Mouse (Mus musculus) lung, postnatal 25 days (tissue): ENCODE data around the gene Grin2a.

ENCODE experiments used
- DNase-seq: peaks from one replicate; pipeline ENCODE4 v3.0.0; 2022; ENCODE audit warnings: low spot score

Grin2a gene

GRCm38 (mm10) chr16:9865039-9865438, 130.3 kb downstream of the Grin2a start:
- no peak for DNase-seq

- DNase-seq = no peak
Observed at GRCm38 (mm10) chr16:9857758-9858157, 137.6 kb downstream of the Grin2a start.

GRCm38 (mm10) chr16:9851265-9851988, 143.9 kb downstream of the Grin2a start:
- DNase-seq = no peak

GRCm38 (mm10) chr16:9841496-9841895, 153.9 kb downstream of the Grin2a start:
- no peak for DNase-seq

GRCm38 (mm10) chr16:9836542-9836941, 158.8 kb downstream of the Grin2a start:
- no peak for DNase-seq

GRCm38 (mm10) chr16:9834236-9834635, 161.1 kb downstream of the Grin2a start:
- no peak for DNase-seq

GRCm38 (mm10) chr16:9825110-9825483, 170.3 kb downstream of the Grin2a start:
- DNase-seq = no peak

GRCm38 (mm10) chr16:9824436-9825109, 170.8 kb downstream of the Grin2a start:
- no peak for DNase-seq

GRCm38 (mm10) chr16:9823686-9824085, 171.7 kb downstream of the Grin2a start:
- DNase-seq = no peak

- DNase-seq = no peak
Observed at GRCm38 (mm10) chr16:9819508-9819907, 175.9 kb downstream of the Grin2a start.

- no peak for DNase-seq
Observed at GRCm38 (mm10) chr16:9801338-9801737, 194.0 kb downstream of the Grin2a start.

GRCm38 (mm10) chr16:9800221-9800620, 195.1 kb downstream of the Grin2a start:
- DNase-seq = no peak

- DNase-seq = no peak
Observed at GRCm38 (mm10) chr16:9792976-9793375, 202.4 kb downstream of the Grin2a start.

- no peak for DNase-seq
Observed at GRCm38 (mm10) chr16:9786261-9786660, 209.1 kb downstream of the Grin2a start.

- no peak for DNase-seq
Observed at GRCm38 (mm10) chr16:9785821-9786220, 209.5 kb downstream of the Grin2a start.

- DNase-seq = no peak
Observed at GRCm38 (mm10) chr16:9768981-9769380, 226.4 kb downstream of the Grin2a start.

GRCm38 (mm10) chr16:9768356-9768755, 227.0 kb downstream of the Grin2a start:
- DNase-seq = no peak

- no peak for DNase-seq
Observed at GRCm38 (mm10) chr16:9767946-9768345, 227.4 kb downstream of the Grin2a start.

- DNase-seq = no peak
Observed at GRCm38 (mm10) chr16:9764086-9764485, 231.3 kb downstream of the Grin2a start.

- DNase-seq = no peak
Observed at GRCm38 (mm10) chr16:9760347-9760746, 235.0 kb downstream of the Grin2a start.

- no peak for DNase-seq
Observed at GRCm38 (mm10) chr16:9756849-9757248, 238.5 kb downstream of the Grin2a start.

- DNase-seq = no peak
Observed at GRCm38 (mm10) chr16:9754061-9754460, 241.3 kb downstream of the Grin2a start.

- DNase-seq = no peak
Observed at GRCm38 (mm10) chr16:9753045-9753444, 242.3 kb downstream of the Grin2a start.

GRCm38 (mm10) chr16:9752600-9752999, 242.8 kb downstream of the Grin2a start:
- no peak for DNase-seq
